Mouse (Mus musculus) testis, adult 2 months (tissue): ENCODE results near the gene Ablim2. TPM values are rescaled to one million over a fixed set of nuclear protein-coding genes. Genes with fewer than 3 reads are reported as not detected.

Experiments
- H3K27ac ChIP-seq: fragments of 200-500 bp; 2 replicates; pipeline ENCODE4 v1.5.1; 2012; ENCODE audit warnings: low read depth, low read length; ENCODE audit not compliant: control insufficient read depth, insufficient read depth
- H3K27me3 ChIP-seq: fragments of 200-500 bp; 2 replicates; pipeline ENCODE4 v1.6.1; 2012; ENCODE audit warnings: mild to moderate bottlenecking, low read length, moderate library complexity; ENCODE audit not compliant: control insufficient read depth, insufficient read depth
- H3K36me3 ChIP-seq: fragments of 200-500 bp; 2 replicates; pipeline ENCODE4 v1.6.1; 2012; ENCODE audit warnings: mild to moderate bottlenecking, low read length; ENCODE audit not compliant: control insufficient read depth, insufficient read depth
- H3K4me1 ChIP-seq: fragments of 200-500 bp; 2 replicates; pipeline ENCODE4 v1.6.1; 2012; ENCODE audit warnings: low read length; ENCODE audit not compliant: control insufficient read depth, insufficient read depth
- H3K4me3 ChIP-seq: fragments of 200-500 bp; 2 replicates; pipeline ENCODE4 v1.5.1; 2012; ENCODE audit warnings: low read depth, mild to moderate bottlenecking, low read length, moderate library complexity, mixed read lengths; ENCODE audit not compliant: control insufficient read depth
- CTCF ChIP-seq: fragments of 200-500 bp; IDR thresholded peaks from 2 replicates; pipeline ENCODE4 v1.5.1; 2012; ENCODE audit warnings: low read depth, mild to moderate bottlenecking, inconsistent platforms, low read length, moderate library complexity; ENCODE audit not compliant: control insufficient read depth, insufficient read depth, insufficient replicate concordance
- POLR2A ChIP-seq: fragments of 200-500 bp; IDR thresholded peaks from 2 replicates; pipeline ENCODE4 v1.6.1; 2012; ENCODE audit warnings: low read depth, mild to moderate bottlenecking, inconsistent platforms, low read length, moderate library complexity; ENCODE audit not compliant: control insufficient read depth
- polyA plus RNA-seq: library from polyadenylated mRNA; depleted of rRNA; stranded (reverse); fragments of >200 nt; gene quantifications from 2 replicates; pipeline ENCODE4 v1.2.3, GENCODE M21; 2012

The Ablim2 gene
- polyA plus RNA-seq, 1 experiment = 1.2 TPM

- TF ChIP-seq CTCF (no peak), POLR2A (no peak)
- Histone ChIP-seq H3K4me3 (no peak overlapping the region), H3K27me3 (no peaks in the 10 kb centered on the region)
Measured at GRCm38 (mm10) chr5:35787847-35788246, 30.2 kb downstream of the Ablim2 start.

GRCm38 (mm10) chr5:35788719-35789118 is 31.0 kb downstream of the Ablim2 start:
- Histone ChIP-seq H3K36me3 (no peaks in the 10 kb centered on the region), H3K4me1 (peaks cover 7% of the 10 kb centered on the region), H3K4me3 (no peak overlapping the region), H3K27me3 (no peaks in the 10 kb centered on the region), H3K27ac (no peak overlapping the region)
- TF ChIP-seq POLR2A (no peak), CTCF (no peak)

More at GRCm38 (mm10) chr5:35787847-35788246, 30.2 kb downstream of the Ablim2 start:
- no peak overlapping the region for H3K27ac ChIP-seq
- H3K4me1 ChIP-seq = peaks cover 7% of the 10 kb centered on the region
- H3K36me3 ChIP-seq = no peaks in the 10 kb centered on the region

DNA sequence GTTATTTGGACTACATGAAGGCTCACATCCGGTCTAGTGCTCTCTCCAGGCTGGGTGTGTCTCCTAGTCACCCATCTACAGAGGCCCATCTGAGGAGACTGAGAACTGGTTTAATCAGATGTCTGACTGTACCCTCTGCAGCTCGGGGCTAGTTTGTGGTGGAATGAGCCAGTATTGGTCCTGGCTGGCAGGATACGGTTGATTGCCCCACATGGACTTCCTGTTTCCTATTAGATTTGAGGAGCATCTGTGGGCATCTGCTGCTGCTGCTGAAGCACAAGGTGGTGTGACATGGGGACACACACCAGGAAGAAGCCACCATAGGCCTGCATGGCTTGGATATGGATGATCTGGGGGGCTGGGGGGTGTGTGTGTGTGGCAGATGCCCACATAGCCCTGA is 32.0 kb downstream of the Ablim2 start:
- peaks cover 7% of the 10 kb centered on the region for H3K4me1 ChIP-seq
- no peaks in the 10 kb centered on the region for H3K36me3 ChIP-seq
- no peak overlapping the region for H3K4me3 ChIP-seq
- no peak overlapping the region for H3K27ac ChIP-seq
- no peak for TF ChIP-seq CTCF
- no peak for TF ChIP-seq POLR2A
- H3K27me3 ChIP-seq = no peaks in the 10 kb centered on the region

GRCm38 (mm10) chr5:35790387-35791065 is 32.8 kb downstream of the Ablim2 start:
- H3K27ac ChIP-seq = peak overlapping the region; percentile 26; the same call in 1 of the 2 replicates

DNA sequence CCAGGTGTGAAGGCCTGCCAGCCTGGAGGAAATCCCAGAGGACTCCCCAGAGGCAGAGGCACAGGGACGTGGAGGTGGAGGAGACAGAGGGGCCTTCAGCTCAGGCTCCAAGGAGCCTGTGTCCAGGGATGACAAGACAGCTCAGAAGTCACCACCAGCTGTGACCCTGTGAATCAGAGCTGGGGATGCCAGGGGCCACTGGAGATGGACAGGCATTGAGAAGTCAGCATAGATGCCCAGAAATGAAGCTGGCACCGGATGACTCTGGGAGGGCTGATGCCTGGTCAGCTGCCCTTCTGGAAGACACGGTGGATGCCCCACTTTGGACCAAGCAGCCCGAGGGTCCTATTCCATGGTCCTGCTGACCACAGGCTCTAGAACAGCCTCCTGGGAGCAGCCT is 36.3 kb downstream of the Ablim2 start:
- Histone ChIP-seq H3K27me3 (no peaks in the 10 kb centered on the region), H3K27ac (no peak overlapping the region), H3K4me1 (peaks cover 7% of the 10 kb centered on the region), H3K4me3 (no peak overlapping the region), H3K36me3 (no peaks in the 10 kb centered on the region)
- TF ChIP-seq CTCF = no peak
- TF ChIP-seq POLR2A = no peak

More at GRCm38 (mm10) chr5:35790387-35791065, 32.8 kb downstream of the Ablim2 start:
- peaks cover 7% of the 10 kb centered on the region for H3K4me1 ChIP-seq
- no peak for TF ChIP-seq CTCF
- no peak for TF ChIP-seq POLR2A
- H3K27me3 ChIP-seq = no peaks in the 10 kb centered on the region
- H3K36me3 ChIP-seq = no peaks in the 10 kb centered on the region
- H3K4me3 ChIP-seq = no peak overlapping the region

- H3K4me3 ChIP-seq = no peak overlapping the region
Measured at GRCm38 (mm10) chr5:35794942-35795341, 37.3 kb downstream of the Ablim2 start.

GRCm38 (mm10) chr5:35795481-35796048 is 37.9 kb downstream of the Ablim2 start:
- no peaks in the 10 kb centered on the region for H3K27me3 ChIP-seq
- TF ChIP-seq POLR2A (no peak), CTCF (peak; percentile 99)
- H3K4me1 ChIP-seq = peaks cover 5% of the 10 kb centered on the region
- H3K4me3 ChIP-seq = no peak overlapping the region
- H3K27ac ChIP-seq = peak overlapping the region; percentile 19; the same call in 1 of the 2 replicates
- no peaks in the 10 kb centered on the region for H3K36me3 ChIP-seq

More at GRCm38 (mm10) chr5:35794942-35795341, 37.3 kb downstream of the Ablim2 start:
- H3K4me1 ChIP-seq = peaks cover 7% of the 10 kb centered on the region
- no peaks in the 10 kb centered on the region for H3K36me3 ChIP-seq
- no peaks in the 10 kb centered on the region for H3K27me3 ChIP-seq
- TF ChIP-seq CTCF (no peak), POLR2A (no peak)
- H3K27ac ChIP-seq = peak overlapping the region; percentile 19; the same call in 1 of the 2 replicates
